Mouse (Mus musculus) gastrocnemius, postnatal 4 days (tissue): ENCODE measurements around the gene Cdc37. TPM values are rescaled to one million over a fixed set of nuclear protein-coding genes. Genes with fewer than 3 reads are reported as not detected.
A peak's percentile ranks its signal among the peaks of the same experiment; 100 is the strongest.

ENCODE experiments used
- DNase-seq, 2 experiments: peaks; one replicate each; pipeline ENCODE4 v3.0.0; 2021 to 2022; ENCODE audit warnings: low spot score in 2 of 2, mixed read lengths in 2 of 2
- total RNA-seq, 2 experiments: library from RNA; stranded (reverse); gene quantifications; 2 replicates each; pipeline ENCODE4 v1.2.3; 2021

Cdc37 gene
- total RNA-seq, 2 experiments from 2014 or later: 160 to 163 TPM

DNA sequence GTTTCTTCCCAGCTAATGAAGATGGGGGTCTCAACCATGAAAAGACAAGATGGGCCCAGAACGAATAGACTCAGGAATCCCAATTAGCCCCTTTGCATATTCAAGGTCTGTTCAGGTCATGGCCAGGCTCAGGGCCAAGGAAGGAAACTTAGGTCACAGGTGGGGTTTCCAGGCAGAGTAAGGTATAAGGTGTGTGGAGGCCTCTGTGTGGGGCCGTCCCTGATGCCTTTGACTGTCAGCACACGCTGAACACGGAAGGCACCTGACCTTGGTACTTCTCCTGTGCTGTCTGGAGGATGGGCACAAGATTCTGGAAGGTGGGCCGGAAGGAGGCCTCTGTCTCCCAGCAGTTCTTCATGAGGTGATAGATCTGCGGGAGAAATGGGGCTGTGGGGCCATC is 45.0 kb downstream of the Cdc37 start:
- DNase-seq: no peak

DNA sequence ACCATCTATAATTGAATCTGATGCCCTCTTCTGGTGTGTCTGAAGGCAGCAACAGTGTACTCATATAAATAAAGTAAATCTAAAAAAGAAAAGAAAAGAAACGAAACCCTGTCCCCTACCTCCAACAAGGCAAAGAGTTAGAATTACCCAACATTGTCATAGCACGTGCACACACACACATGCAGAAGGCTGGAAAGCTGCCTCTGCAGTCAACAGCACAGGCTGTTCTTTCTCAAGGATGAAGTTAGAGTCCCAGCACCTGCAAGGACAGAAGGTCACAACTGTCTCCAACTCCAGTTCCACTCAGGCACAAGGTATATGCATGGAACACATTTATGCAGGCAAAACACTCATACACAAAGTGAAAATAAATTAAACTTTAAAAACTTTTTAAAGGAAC is 47.7 kb downstream of the Cdc37 start:
- no peak for DNase-seq

DNA sequence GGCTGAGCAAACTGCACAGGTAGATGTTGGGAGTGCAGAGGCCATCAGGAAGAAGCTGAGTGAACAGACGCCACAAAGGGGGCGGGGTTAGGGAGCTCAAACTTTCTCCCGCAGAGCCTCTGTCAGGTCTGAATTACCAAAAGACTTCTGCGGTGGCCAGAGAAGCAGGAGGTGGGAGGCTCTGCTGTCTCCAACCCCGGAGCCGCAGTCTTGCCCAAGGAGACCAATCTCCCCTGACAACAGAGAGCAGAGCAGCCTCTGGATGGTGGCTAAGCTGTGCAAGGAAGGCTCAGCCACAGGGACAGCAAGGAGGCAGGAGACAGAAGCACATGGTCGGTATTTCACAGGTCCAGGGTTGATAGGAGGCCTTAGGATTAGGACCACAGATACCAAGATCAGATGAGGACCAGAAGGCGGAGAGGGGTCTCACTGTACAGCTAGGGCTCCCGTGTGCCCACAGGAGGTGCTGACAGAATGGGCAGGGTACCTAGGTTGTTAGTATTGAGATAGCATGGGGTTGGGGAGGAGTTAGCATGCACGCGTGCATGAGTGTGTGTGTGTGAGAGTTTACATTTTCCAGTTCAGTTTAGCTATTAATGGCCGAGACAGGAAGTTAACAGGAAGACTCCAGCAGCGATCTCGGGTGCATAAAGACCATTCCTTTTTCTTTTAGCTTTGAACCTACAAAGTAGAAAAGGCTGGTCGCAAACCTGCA is 49.2 kb downstream of the Cdc37 start:
- no peak for DNase-seq

DNA sequence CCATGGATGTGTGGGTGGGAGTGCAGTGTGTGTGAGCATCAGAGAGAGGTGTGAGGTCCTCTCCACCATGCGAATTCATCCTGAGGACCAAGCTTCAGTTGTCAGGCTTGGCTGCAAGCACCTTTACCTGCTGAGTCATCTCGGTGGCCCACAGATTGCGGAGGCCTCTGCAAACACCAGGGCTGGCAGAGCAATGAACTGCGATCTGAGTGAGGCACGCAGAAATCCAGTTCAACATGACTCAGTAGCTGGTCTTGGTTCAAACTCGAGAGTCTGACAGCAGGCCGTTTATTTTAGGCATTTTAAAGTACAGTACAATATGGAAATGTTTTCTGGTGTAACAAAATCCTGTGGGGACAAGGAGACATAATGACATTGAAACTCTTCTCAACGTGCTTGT is 52.0 kb downstream of the Cdc37 start:
- no peak for DNase-seq

DNA sequence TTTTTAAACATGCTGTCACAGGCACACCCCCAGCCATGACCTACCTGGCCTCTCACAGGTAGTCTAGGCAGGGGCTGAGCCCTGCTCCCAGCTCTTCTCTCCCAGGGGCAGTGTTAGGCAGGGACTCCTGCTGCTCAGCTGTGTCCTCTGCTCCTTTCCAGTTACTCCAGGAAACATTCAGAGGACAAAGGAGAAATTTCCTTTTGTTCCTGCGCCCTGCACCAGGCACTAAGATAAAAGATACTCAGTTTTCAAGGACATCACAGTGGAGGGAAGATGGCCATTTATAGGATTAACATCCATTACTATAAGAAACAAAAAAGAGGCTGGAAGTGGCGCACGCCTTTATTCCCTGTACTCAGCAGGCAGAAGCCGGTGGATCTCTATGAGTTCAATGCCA is 53.8 kb downstream of the Cdc37 start:
- DNase-seq: no peak

DNA sequence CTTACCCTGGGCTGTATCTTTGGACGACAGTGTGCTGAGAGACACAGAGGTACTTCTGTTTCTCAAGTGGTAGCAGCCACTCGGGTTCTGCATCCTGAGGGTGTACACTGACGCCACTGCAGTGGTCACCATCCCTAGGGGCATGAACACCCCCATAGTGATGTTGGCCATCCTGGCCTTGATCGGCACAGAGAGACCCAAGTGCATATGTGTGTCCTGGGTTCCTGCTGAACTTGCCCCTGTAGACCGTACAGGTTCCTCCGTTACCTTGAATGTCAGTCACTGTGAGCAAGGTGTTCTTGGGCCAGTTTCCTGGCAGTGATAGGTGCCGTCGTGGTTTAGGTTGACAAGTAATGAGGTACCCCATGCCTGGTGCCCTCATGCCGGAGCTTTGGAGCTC is 56.4 kb downstream of the Cdc37 start:
- no peak for DNase-seq

DNA sequence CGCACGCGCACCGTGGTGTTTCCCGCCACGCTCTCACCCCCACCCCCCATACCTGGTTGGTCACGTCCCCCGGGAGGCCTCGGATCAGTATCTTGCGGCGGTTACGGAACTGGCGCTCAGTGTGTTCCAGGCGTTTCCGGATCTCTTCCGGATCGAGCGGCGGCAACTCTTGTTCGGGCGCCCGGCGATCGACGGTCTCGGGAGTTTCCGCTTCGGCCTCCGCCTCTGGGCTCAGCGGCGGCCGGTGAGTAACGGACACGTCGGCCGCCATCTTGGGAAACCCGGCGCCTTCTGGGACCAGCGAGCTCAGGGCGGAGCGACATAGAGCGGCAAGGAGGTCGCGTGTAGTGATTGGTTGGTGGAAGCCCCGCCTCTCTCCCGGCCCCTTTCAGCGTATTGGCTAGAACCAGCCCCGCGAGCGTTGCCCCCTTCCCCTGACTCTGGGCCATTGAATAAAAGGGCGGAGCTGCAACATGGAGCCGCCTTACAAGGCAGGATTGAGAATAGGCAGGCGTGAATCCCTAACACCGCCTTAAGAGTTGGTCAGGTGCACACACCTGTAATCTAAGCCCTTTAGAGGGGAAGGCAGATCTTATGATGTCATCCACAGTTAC is 58.0 kb downstream of the Cdc37 start, which contains the start of the genes Gm38431 and Raver1:
Gene Gm38431 (minus strand): TSS at position 291 of the 614 bp plus-strand sequence.
Gene Raver1 (minus strand): TSS at position 302 of the 614 bp plus-strand sequence.
- peak; percentile 92 to 97 for DNase-seq

DNA sequence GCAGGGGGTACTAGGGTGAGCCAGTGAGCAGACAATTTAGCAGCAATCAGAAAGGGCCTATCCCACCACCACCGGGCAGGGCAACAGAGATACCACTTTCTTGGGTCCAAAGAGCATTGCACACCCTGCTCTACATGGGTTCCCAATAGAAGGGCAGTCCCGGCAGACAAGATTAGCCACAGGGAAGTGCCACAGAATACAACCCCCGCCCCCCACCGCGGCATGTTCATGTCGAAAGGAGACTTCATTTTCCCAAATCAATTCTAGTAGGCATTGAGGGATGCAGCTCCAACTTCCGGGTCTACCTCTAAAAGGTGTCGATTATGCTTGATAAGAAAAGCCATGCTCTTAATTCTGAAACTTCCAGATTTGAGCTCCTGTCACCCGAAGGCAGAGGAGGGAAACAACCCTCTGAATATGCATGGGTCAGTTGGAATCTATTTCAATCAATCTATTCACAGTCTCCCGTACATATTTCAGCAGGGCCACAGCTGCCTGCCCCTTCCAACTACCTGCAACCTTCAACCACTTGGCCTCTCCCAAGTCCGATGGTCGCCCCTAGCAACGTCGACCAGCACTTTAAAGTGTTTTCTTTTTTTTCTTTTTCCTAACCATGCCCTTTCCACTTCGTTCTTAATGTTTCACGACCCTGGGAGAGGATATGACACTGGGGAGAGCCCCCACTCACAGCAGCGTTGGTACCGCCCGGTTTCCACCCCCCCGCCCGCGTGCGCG is 58.6 kb downstream of the Cdc37 start:
- DNase-seq: no peak

DNA sequence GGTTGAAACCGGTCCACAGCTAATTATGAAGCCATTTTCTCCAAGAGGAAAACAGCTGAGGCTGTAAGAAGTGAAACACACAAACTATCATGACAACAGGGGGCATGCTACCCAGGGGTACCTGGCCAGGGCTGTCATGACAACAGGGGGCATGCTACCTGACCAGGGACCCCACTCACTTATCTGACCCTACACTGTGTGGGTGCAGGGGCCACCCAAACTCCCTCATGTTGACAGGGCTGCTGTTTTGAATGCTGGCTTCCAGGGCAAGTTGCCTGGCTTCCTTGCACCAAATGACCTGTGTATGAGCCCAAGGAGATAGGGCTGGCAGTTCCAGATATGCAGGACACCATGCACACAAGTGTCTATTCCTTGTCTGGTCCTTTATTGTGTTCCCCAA is 59.2 kb downstream of the Cdc37 start:
- DNase-seq: no peak

DNA sequence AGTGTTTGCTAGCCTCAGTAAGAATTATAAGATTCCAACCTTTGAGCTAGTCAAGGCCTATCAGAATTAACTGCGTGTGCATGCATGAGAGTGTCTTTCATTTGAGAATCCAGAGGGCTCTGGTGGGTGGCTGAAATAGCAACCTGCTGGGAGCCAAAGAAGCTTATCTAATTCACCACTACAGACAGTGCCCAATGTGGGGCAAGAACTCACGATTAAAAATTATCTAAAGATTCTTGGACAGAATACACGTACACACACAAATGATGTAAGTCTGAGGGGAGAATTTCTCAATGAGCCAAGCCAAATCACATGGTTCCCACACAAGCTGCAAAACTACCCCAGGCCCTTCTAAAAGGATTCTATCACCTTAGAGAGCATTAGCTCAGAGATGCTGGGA is 66.5 kb downstream of the Cdc37 start:
- no peak for DNase-seq

Other genes with a start within 250 kb of the Cdc37 start
- 10 to 100 TPM; 44.5 to 46.0 TPM for gene Dnmt1, start 190.1 kb downstream of the Cdc37 start, total RNA-seq
- 10 to 100 TPM; 19.8 to 20.2 TPM for gene S1pr2, start 173.2 kb downstream of the Cdc37 start, total RNA-seq
- gene Mrpl4, start 147.2 kb downstream of the Cdc37 start, total RNA-seq: 10 to 100 TPM; 42.7 to 49.2 TPM
- 1 to 10 TPM; 5.4 to 6.7 TPM for gene Icam1, start 134.0 kb downstream of the Cdc37 start, total RNA-seq
- not detected for gene Icam4, start 120.6 kb downstream of the Cdc37 start, total RNA-seq
- under 1 TPM in 1 of 2 experiments, not detected in 1; 0.08 TPM for gene Icam5, start 117.9 kb downstream of the Cdc37 start, total RNA-seq
- gene Zglp1, start 82.9 kb downstream of the Cdc37 start, total RNA-seq: not detected
- gene Gm49373, start 76.9 kb downstream of the Cdc37 start, total RNA-seq: under 1 TPM; 0.29 to 0.59 TPM
- gene Fdx1l, start 76.4 kb downstream of the Cdc37 start, total RNA-seq: 10 to 100 TPM; 28.6 to 31.6 TPM
- 1 to 10 TPM; 1.3 to 1.7 TPM for gene Gm38431, start 58.0 kb downstream of the Cdc37 start, total RNA-seq
- 10 to 100 TPM; 33.0 to 37.3 TPM for gene Raver1, start 58.0 kb downstream of the Cdc37 start, total RNA-seq
- gene Tyk2, start 18.7 kb downstream of the Cdc37 start, total RNA-seq: 1 to 10 TPM; 9.3 TPM
- gene Pde4a, start 15.7 kb upstream of the Cdc37 start, total RNA-seq: 10 to 100 TPM; 11.6 to 13.8 TPM
- gene Keap1, start 89.4 kb upstream of the Cdc37 start, total RNA-seq: 10 to 100 TPM; 52.2 to 55.0 TPM
- under 1 TPM; 0.26 to 0.32 TPM for gene S1pr5, start 98.5 kb upstream of the Cdc37 start, total RNA-seq
- 10 to 100 TPM; 28.0 to 30.0 TPM for gene Atg4d, start 115.3 kb upstream of the Cdc37 start, total RNA-seq
- gene Kri1, start 138.0 kb upstream of the Cdc37 start, total RNA-seq: 10 to 100 TPM; 18.1 to 21.3 TPM
- 10 to 100 TPM; 20.5 to 24.0 TPM for gene Cdkn2d, start 141.4 kb upstream of the Cdc37 start, total RNA-seq
- gene Ap1m2, start 162.4 kb upstream of the Cdc37 start, total RNA-seq: not detected
- gene Slc44a2, start 170.7 kb upstream of the Cdc37 start, total RNA-seq: 100 to 1,000 TPM; 139 to 151 TPM
- gene Ilf3, start 217.9 kb upstream of the Cdc37 start, total RNA-seq: 10 to 100 TPM; 65.2 to 75.5 TPM